Mouse (Mus musculus) stomach, embryonic 16.5 days (tissue): ENCODE measurements around the gene Cep85l. TPM values are rescaled to one million over a fixed set of nuclear protein-coding genes. Genes with fewer than 3 reads are reported as not detected.

Source experiments
- ATAC-seq: fragments of 200-750 bp; cut with Nextera tagmentation; 2 replicates; pipeline ENCODE4 v1.8.0; 2017; ENCODE audit warnings: moderate number of reproducible peaks, moderate TSS enrichment; ENCODE audit not compliant: insufficient read depth, low FRiP score
- H3K27ac ChIP-seq: fragments of 300-500 bp; sonication (generic); 2 replicates; pipeline ENCODE4 v1.5.1; 2014; ENCODE audit warnings: low read length
- H3K27me3 ChIP-seq: fragments of 300-500 bp; sonication (generic); 2 replicates; pipeline ENCODE4 v1.6.1; 2014; ENCODE audit warnings: low read length, control low read depth, mixed read lengths; ENCODE audit not compliant: control insufficient read depth, insufficient read depth
- H3K36me3 ChIP-seq: fragments of 300-500 bp; sonication (generic); 2 replicates; pipeline ENCODE4 v1.6.1; 2014; ENCODE audit warnings: low read length; ENCODE audit not compliant: control insufficient read depth, insufficient read depth
- H3K4me1 ChIP-seq: fragments of 300-500 bp; sonication (generic); 2 replicates; pipeline ENCODE4 v1.6.1; 2014; ENCODE audit warnings: low read length, control low read depth, mixed read lengths; ENCODE audit not compliant: control insufficient read depth, insufficient read depth
- H3K4me2 ChIP-seq: fragments of 300-500 bp; sonication (generic); 2 replicates; pipeline ENCODE4 v1.6.1; 2014; ENCODE audit warnings: low read depth, low read length, mixed read lengths
- H3K4me3 ChIP-seq: fragments of 300-500 bp; sonication (generic); replicated peaks from 2 replicates; pipeline ENCODE4 v1.5.1; 2014; ENCODE audit warnings: mild to moderate bottlenecking, low read length
- H3K9ac ChIP-seq: fragments of 300-500 bp; sonication (generic); 2 replicates; pipeline ENCODE4 v1.6.1; 2014; ENCODE audit warnings: low read length
- H3K9me3 ChIP-seq: fragments of 300-500 bp; sonication (generic); replicated peaks from 2 replicates; pipeline ENCODE4 v1.6.1; 2016; ENCODE audit warnings: low read length, control low read depth; ENCODE audit not compliant: control insufficient read depth
- WGBS: fragments of 180-500 bp; shearing (Covaris S2); extraction: QIAGEN DNeasy Blood & Tissue Kit; methylation state at CpG from one replicate; pipeline ENCODE4 v1.1.7; 2014; 5-methylcytosine and 5-hydroxymethylcytosine counted together
- polyA plus RNA-seq: library from polyadenylated mRNA; unstranded; fragments of >200 nt; fragmentation: Nextera tagmentation; extraction: Ambion mirVana; gene quantifications from 2 replicates; pipeline ENCODE4 v1.2.1, GENCODE M21; 2015

Gene Cep85l
- polyA plus RNA-seq, 1 experiment from 2014 or later = 3.1 TPM

- Histone ChIP-seq H3K4me1 (peaks cover 7% of the 10 kb centered on the region), H3K27me3 (no peaks in the 10 kb centered on the region), H3K4me3 (no peak overlapping the region), H3K9me3 (no peaks in the 10 kb centered on the region), H3K36me3 (no peaks in the 10 kb centered on the region), H3K9ac (no peak overlapping the region), H3K27ac (no peak overlapping the region), H3K4me2 (no peak overlapping the region)
- 52% methylated on average over 10 of the region's 10 CpGs for WGBS
- ATAC-seq = peak; percentile 71
Measured at GRCm38 (mm10) chr10:53347787-53348755, 31.7 kb downstream of the Cep85l start.

DNA sequence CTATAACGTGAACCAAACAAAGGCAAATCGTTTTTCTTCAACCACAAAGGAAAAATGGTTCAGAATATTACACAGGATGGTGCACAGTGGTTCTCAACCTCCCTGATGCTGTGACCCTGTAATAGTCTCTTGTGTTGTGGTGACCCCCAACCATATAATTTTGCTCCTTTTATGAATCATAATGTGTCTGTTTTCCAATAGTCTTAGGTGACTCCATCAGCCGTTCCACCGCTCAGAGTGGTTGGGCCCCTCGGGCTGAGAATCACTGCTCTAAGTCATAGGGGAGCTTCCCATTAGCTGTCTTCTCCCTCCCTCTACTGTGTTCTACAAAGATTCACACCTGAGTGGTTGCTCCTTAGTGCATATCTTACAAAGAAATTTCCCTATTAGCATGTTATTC lies 32.8 kb downstream of the Cep85l start:
- no peaks in the 10 kb centered on the region for H3K36me3 ChIP-seq
- no peak overlapping the region for H3K27ac ChIP-seq
- WGBS = 86% methylated on average over 5 of the region's 5 CpGs
- H3K4me2 ChIP-seq = no peak overlapping the region
- H3K9ac ChIP-seq = no peak overlapping the region
- peaks cover 7% of the 10 kb centered on the region for H3K4me1 ChIP-seq
- no peak for ATAC-seq
- no peak overlapping the region for H3K4me3 ChIP-seq
- no peaks in the 10 kb centered on the region for H3K27me3 ChIP-seq
- H3K9me3 ChIP-seq = no peaks in the 10 kb centered on the region

- peaks cover 7% of the 10 kb centered on the region for H3K4me1 ChIP-seq
- no peak overlapping the region for H3K27ac ChIP-seq
- no peaks in the 10 kb centered on the region for H3K36me3 ChIP-seq
- H3K9ac ChIP-seq = no peak overlapping the region
- H3K4me2 ChIP-seq = no peak overlapping the region
- H3K9me3 ChIP-seq = no peaks in the 10 kb centered on the region
- ATAC-seq = no peak; the same call in 1 of the 2 replicates
- H3K27me3 ChIP-seq = no peaks in the 10 kb centered on the region
- no peak overlapping the region for H3K4me3 ChIP-seq
- WGBS = 56% methylated on average over 3 of the region's 3 CpGs
Measured at GRCm38 (mm10) chr10:53346506-53346905, 33.2 kb downstream of the Cep85l start.

- Histone ChIP-seq H3K27me3 (no peaks in the 10 kb centered on the region), H3K4me1 (peaks cover 7% of the 10 kb centered on the region), H3K4me2 (no peak overlapping the region), H3K9ac (no peak overlapping the region), H3K27ac (no peak overlapping the region), H3K36me3 (no peaks in the 10 kb centered on the region), H3K9me3 (no peaks in the 10 kb centered on the region), H3K4me3 (no peak overlapping the region)
- ATAC-seq = no peak
- 85% methylated on average over 4 of the region's 4 CpGs for WGBS
Measured at GRCm38 (mm10) chr10:53345508-53345907, 34.2 kb downstream of the Cep85l start.

- H3K27ac ChIP-seq = no peak overlapping the region
- H3K36me3 ChIP-seq = no peaks in the 10 kb centered on the region
- H3K27me3 ChIP-seq = no peaks in the 10 kb centered on the region
- H3K4me2 ChIP-seq = peak overlapping the region; percentile 29; the same call in 1 of the 2 replicates
- no peak overlapping the region for H3K4me3 ChIP-seq
- no peaks in the 10 kb centered on the region for H3K9me3 ChIP-seq
- H3K9ac ChIP-seq = no peak overlapping the region
- ATAC-seq = no peak
- 57% methylated on average over 10 of the region's 10 CpGs for WGBS
- H3K4me1 ChIP-seq = peaks cover 7% of the 10 kb centered on the region
Measured at GRCm38 (mm10) chr10:53343865-53344264, 35.9 kb downstream of the Cep85l start.

- Histone ChIP-seq H3K9me3 (no peaks in the 10 kb centered on the region), H3K9ac (no peak overlapping the region), H3K4me3 (no peak overlapping the region), H3K4me2 (peak overlapping the region; percentile 29; the same call in 1 of the 2 replicates), H3K27me3 (no peaks in the 10 kb centered on the region), H3K27ac (no peak overlapping the region), H3K36me3 (no peaks in the 10 kb centered on the region), H3K4me1 (peaks cover 5% of the 10 kb centered on the region)
- WGBS = 43% methylated on average over 6 of the region's 6 CpGs
- no peak for ATAC-seq
Measured at GRCm38 (mm10) chr10:53343384-53343783, 36.4 kb downstream of the Cep85l start.

DNA sequence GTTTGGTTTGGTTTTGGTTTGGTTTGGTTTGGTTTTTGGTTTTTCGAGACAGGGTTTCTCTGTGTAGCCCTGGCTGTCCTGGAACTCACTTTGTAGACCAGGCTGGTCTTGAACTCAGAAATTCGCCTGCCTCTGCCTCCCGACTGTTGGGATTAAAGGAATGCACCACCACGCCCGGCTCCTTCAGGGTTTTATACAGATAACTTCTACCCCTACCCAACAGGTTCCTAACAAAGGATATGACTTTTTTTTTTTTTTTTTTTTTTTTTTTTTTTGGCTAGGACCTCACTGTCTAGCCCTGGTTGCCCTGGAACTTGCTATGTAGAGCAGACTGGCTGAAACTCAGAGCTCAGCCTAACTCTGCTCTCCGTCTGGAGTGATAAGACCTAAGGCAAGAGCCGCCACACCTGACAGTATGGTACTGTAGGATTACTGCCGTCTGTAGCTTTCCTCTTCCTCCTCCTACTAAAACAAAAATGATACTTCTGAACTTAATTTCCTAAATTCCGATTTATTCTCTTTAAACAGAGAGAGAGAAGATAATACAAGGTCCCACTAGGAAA lies 37.5 kb downstream of the Cep85l start:
- 89% methylated on average over 9 of the region's 9 CpGs for WGBS
- Histone ChIP-seq H3K4me2 (no peak overlapping the region), H3K9me3 (no peaks in the 10 kb centered on the region), H3K27ac (no peak overlapping the region), H3K36me3 (no peaks in the 10 kb centered on the region), H3K27me3 (no peaks in the 10 kb centered on the region), H3K4me3 (no peak overlapping the region), H3K9ac (no peak overlapping the region), H3K4me1 (peaks cover 5% of the 10 kb centered on the region)
- no peak for ATAC-seq

GRCm38 (mm10) chr10:53341288-53341965 lies 38.3 kb downstream of the Cep85l start:
- no peak for ATAC-seq
- Histone ChIP-seq H3K9me3 (no peaks in the 10 kb centered on the region), H3K27ac (no peak overlapping the region), H3K27me3 (no peaks in the 10 kb centered on the region), H3K36me3 (no peaks in the 10 kb centered on the region), H3K4me2 (no peak overlapping the region), H3K9ac (no peak overlapping the region), H3K4me1 (peaks cover 5% of the 10 kb centered on the region), H3K4me3 (no peak overlapping the region)
- 82% methylated on average over 7 of the region's 7 CpGs for WGBS

- WGBS = 59% methylated on average over 2 of the region's 2 CpGs
- no peak for ATAC-seq
Measured at GRCm38 (mm10) chr10:53339045-53339444, 40.7 kb downstream of the Cep85l start.

More at GRCm38 (mm10) chr10:53339045-53339444, 40.7 kb downstream of the Cep85l start:
- Histone ChIP-seq H3K4me3 (no peak overlapping the region), H3K27ac (no peak overlapping the region), H3K9ac (no peak overlapping the region), H3K4me1 (peaks cover 5% of the 10 kb centered on the region), H3K36me3 (no peaks in the 10 kb centered on the region), H3K4me2 (no peak overlapping the region), H3K9me3 (no peaks in the 10 kb centered on the region), H3K27me3 (no peaks in the 10 kb centered on the region)
